Mouse (Mus musculus) v-Abl transformed pro-B cells (cell line): ENCODE measurements at regions not wholly inside any gene's neighbourhood (a gene's known extent, or its start where the extent isn't known, plus 50 kb on each side); places are given as distances from the start of the nearest gene placed in this dataset.

Experiments used
- in situ Hi-C, 2 experiments: fragments of 400-800 bp; cut with MboI; formaldehyde crosslinking; loops; one replicate each; pipeline ENCODE4 v1.15.1; 2025; ENCODE audit not compliant: unreplicated experiment in 2 of 2

DNA sequence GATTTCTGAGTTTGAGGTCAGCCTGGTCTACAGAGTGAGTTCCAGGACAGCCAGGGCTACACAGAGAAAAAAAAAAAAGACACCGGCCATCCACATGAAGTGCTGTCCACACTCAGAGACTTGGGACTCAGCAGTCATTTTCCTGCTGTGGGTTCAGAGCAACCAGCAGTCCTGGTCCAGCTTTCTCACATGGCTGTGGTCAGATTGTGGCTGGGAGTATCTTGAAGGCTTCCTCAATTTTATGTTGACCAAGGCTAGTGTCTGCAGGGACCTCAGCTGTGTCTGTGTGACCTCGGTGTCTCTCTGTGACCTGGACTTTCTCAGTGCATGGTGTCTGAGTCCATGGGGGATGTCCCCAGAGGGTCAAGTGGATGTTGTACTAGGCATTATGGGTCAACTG, 90.7 kb upstream of the Runx3 start:
- in situ Hi-C loops, result no loop called here

DNA sequence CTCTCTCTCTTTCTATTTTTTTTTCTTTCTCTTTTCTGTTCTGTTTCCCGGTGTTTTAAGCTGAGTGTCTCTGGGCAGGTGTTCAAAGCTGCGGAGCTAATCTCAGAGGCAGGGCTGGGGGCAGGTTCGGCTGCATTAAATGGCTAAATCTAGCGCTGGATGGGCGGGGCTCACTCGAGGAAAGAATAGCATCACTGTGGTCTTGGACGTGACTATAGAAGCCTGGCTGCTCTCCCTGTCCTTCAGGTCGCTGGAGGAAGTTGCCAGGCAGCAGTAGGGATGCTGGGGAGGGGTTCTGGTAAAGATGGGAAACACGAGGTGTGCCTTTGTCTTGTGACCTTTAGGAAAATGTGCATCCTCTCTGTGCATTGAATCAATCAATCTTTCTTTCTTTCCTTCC, 88.0 kb upstream of the Runx3 start:
- in situ Hi-C loops, result no loop called here

DNA sequence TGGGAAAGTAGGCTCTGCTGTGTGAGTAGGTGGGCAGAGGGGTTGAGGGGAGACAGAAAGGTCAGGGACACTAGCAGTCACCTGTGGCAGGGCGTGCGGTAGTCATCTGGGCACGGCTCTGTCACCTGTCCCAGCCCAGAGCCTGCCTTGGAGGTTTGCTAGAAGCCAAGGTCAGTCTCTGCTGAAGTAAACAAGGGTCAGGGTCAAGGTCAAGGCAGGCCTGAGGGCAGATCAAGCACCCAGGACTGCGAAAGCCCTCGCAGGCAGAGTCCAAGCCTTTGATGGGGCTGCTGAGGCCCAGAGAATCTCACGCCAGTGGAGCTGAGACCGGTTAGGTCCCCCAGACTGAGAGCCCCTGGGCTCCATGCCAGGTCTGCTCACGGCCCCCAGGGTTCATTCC, 87.2 kb upstream of the Runx3 start:
- in situ Hi-C loops, result no loop called here

DNA sequence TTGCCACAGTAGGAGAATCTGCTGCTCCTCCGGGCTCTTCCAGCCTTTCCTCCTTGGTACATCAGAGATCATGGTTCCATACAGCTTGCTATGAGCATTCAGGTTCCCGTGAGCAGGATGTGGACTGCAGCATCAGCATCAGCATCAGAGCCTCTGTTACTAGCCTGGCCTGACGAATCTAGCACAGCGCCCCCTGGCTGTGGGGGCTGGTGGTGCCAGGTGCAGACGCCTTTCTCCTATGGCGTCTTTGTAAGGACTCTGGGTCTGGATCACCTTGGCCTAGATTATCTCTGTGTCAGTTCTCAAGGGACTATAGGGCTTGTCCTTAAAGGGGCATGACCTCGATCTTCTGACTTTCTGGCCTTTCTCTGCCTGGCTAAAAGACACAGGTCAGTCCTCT, 86.0 kb upstream of the Runx3 start:
- in situ Hi-C loops, result no loop called here

DNA sequence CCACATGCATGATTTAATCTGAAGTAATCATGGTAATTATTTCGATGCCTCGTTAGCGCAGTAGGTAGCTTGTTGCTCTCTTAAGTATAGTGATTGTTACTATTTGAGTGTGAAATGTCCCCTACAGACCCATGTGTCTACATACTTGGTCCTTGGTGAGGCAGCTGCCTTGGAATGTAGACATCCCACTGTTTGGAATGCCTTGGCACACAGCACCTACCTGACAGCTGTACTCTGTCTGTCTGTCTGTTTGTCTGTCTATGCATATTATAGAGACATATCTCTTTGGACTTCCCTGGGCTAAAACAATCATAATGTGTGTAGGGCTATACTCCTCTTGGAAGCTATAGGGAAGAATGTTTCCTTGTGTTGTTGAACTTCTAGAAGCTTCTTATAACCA, 83.7 kb upstream of the Runx3 start:
- in situ Hi-C loops, result no loop called here

DNA sequence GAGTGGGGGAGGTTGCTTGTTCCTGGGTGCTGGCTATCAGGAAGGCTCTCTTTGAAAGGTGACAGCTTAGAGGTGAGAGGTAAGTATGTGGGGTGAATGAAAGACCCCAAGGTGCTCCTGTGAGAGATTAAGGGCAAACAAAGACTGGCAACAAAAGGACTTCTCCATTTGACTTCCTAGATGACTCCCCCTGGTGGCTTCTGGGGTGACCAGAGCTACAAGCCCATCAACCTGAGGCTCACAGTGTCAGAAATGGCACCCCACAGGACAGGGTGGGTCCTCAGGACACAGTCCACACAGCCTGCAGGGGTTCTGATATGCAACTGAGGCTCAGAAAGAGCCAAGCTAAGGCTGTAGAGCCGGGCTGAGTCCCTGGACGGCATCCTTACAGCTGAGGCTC, 81.2 kb upstream of the Runx3 start:
- in situ Hi-C loops, result no loop called here

DNA sequence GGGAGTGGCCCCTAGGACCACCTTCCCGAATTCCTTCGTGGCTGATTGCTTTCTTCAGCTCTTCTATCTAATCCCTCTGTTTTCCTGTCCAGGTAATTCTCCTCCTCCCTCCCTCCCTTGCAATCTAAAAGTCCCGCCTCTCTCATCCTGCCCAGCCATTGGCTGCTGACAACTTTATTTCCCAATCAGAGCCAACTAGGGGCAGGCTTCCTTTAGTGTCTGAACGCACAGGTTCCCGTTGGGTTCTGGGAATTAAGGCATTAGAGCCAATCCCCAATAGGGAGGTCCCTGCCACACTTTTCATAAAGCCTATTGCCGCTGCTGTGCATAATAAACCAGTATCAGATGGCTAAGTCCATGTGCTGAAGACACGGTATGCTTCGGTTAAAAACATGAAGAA, 78.5 kb upstream of the Runx3 start:
- in situ Hi-C loops, result no loop called here

DNA sequence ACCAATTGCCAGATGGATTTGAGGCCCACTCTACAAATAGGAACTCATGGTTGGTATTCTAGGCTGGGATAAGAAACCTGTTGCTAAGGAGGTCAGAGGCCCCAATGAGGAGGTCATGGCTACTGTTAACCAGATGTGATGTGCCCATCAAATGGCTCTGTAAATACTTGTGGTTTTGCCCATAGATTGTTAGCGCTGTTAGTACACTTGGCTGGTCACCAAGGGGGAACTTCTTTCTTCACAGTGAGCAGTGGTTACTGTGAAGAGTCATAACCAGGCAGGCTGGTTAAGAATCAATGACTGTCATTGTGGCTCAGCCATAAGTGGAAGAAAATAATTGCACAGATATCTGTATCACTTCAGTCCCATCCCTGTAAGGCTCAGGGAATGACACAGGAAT, 78.0 kb upstream of the Runx3 start:
- in situ Hi-C loops, result no loop called here

DNA sequence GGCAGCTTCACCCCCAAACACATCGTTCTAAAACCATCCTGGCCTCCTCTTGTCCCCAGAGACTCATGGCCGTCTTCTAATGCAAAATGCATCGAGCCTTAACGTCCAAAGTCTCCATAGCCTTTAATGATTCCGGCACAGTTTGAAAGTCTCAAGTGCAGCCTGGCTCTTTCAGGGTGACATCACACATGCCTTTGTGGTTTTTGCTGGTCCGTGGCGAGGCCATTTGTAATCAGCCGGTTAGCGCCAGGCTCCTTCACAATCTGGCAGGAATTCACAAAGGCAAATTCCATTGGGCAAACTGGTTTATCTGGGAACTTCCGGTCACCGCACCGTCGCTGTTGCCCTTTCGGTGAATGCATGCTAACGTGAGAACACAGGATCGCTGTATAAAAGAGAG, 75.4 kb upstream of the Runx3 start:
- in situ Hi-C loops, result no loop called here

DNA sequence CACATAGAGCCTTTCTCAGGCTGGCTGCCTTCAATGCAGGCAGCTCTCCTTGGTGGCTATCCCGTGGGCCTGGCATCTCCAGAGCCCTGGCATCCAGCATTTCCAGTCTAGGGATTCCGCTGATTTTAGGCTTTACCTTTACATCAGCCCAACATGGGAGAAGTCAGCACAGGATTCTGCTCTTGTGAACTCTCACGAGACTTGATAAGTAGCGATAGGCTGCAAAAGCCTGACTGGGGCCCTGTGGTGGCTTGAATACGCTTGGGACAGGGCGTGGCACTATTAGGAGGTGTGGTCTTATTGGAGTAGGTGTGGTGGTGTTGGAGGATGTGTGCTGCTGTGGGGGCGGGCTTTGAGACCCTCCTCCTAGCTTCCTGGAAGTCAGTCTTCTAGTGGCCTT, 73.8 kb upstream of the Runx3 start:
- in situ Hi-C loops, result no loop called here

DNA sequence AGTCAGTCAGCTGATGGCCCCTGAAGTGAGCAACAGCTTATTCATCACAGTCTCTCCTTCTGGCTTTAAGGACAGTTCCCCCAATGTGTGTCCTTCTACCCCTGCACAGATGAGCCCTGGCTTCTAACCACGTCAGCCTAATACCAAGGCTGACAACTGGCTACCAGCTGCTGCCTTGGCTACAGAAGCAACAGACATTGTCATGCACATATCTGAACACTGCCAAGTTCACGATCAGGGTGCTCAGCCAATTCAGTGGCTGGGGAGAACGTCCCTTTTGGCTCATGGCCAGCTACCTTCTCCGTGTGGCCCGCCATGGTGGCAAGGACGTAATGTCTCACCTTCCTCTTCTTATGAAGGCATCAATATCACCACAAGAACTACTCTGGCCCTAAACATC, 73.2 kb upstream of the Runx3 start:
- in situ Hi-C loops, result no loop called here

DNA sequence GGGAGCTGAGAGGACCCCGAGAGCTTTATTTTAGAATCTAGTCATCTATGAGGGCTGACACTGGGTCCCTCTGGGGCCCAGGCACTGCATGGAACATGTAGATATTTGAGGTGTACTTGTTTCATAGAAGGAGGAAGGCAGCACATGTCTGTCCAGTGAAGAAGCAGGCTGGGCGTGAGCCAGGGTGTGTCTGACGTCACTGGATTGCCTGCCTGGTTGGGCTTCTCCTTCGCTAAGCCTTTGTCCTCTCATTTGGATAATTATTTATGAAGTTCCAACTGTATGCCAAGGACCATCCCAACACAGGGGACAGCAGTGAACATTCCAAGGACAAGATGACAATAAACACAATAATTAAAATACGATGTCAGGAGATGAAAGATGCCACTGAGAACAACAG, 72.7 kb upstream of the Runx3 start:
- in situ Hi-C loops, result no loop called here

DNA sequence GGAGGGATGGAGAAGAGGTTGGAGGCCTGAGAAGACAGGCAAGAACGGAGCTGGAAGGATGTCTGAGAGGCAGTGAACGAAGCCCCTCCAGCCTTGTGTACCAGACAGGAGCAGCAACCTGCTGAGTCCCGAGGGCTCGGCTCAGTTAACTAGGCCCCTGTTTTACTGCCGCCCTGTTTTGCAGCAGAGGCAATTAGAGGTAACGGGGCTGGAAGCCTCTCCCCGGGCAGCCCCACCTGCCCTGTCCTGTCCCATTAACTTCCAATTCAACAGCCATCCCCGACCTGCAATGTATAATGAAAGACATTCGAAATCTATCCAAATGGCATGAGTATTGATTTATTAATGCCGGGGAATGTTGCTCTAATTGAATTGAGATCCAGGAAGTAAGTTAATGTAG, 70.5 kb upstream of the Runx3 start:
- in situ Hi-C loops, result no loop called here

DNA sequence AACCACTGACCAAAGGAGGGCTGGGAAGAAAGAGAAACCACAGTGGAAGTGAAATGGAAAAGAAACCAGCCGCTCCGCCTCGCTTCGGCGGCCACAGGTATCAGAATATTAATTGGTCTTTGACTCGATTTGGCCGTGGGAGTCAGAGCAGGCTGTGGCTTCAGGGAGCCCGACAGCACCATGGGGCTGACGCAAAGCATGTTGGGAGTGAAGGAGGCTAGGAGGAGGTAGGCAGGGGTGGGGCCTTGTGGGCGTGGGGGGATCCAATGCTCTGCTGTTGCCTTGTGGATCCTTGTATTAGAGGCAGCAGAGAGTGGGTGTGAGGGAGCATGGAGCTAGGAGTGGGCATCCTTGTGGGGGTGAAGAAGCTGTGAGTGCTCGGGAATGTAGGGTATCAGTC, 69.0 kb upstream of the Runx3 start:
- in situ Hi-C loops, result no loop called here

DNA sequence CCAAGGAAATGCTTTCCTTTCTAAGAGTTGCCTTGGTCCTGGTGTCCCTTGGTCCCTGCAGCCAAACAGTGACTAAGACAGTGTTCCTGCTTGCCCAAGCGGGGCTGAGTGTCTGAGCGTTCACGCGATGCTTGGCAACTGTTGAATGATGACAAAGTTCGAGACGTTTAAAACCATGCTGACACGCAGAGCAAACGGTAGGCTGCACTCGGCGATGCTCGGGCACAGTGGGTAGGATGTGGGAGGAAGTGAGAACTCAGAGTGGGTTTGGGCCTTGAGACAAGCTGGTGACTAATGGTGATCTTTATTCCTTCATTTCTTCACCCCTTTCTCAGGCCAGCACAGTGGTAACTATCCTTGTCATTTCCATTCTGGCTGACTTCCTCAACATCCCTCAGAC, 66.9 kb upstream of the Runx3 start:
- in situ Hi-C loops, result no loop called here

DNA sequence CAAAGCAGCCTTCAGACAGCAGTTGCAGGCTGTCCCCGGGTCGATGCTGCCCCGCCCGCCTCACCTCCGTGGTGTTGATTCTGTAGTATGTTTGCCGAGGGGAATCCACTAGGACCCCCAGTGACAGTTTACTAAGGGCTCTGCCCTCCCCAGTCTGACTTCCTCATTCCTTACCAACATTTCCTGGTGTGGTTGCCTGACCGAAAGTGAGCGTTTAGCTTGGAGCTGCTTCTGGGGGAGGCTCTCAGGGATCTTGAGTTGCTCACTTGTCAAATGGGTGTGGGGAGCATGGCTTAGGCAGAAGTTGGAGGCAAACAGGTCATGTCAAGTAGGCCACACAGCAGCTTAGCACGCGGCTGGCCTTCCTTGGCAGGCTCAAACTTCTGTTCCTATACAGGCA, 66.1 kb upstream of the Runx3 start:
- in situ Hi-C loops, result no loop called here

DNA sequence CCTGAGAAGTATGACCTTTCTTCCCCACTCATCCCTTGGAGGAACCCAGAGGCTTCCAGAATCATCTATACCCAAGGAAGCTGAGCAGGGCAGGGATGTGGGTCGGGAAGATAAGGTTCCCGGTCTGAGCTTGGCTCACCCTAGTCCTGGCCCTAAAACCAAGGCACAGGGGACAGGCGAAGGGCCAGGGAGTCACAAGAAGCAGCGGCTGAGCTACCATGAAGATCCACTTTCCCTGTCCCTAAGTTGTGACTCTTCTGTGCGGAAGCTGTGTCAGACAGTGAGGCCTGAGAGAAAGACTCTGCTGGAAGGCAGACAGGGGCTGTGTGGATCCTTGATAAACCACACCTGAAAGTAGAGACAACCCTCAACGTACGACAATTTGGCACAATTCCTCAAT, 64.1 kb upstream of the Runx3 start:
- in situ Hi-C loops, result no loop called here

DNA sequence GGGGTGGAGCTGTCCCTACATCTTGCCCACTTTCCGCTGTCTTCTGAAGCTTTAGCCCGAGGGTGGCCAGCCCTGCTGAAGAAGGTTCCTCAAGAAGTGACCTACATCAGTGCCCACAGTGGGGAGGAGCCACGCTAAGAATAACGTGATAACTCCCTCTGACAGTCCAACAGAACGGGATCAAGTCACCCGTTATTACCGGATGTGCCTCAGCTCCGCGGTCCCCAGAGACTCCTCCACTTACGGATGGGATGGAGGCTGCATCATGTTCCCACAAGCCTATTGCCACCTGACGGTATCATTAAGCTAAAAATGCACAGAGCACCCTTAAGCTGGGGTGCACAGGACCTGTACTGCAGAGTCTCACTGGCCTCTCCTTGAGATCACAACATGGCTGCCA, 63.2 kb upstream of the Runx3 start:
- in situ Hi-C loops, result no loop called here

DNA sequence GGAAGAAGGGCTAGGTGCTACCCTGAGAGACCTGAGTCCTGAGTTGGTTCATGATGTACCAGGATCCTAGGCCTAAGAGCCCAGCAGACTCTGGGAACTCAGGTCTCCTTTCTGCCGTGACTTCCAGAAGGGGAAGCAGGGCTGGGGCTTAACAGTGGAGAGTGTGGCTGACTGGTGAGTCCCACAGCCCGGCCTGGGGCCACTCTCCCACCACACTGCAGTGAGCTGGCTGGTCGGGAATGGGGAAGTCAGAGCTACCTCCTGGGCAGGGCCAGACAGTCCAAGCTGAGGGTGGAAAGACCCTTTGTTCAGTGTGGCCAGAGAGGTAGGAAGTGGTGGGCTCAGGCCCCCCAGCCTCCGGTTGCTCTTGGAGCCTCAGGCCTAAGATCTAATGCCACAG, 61.6 kb upstream of the Runx3 start:
- in situ Hi-C loops, result no loop called here

DNA sequence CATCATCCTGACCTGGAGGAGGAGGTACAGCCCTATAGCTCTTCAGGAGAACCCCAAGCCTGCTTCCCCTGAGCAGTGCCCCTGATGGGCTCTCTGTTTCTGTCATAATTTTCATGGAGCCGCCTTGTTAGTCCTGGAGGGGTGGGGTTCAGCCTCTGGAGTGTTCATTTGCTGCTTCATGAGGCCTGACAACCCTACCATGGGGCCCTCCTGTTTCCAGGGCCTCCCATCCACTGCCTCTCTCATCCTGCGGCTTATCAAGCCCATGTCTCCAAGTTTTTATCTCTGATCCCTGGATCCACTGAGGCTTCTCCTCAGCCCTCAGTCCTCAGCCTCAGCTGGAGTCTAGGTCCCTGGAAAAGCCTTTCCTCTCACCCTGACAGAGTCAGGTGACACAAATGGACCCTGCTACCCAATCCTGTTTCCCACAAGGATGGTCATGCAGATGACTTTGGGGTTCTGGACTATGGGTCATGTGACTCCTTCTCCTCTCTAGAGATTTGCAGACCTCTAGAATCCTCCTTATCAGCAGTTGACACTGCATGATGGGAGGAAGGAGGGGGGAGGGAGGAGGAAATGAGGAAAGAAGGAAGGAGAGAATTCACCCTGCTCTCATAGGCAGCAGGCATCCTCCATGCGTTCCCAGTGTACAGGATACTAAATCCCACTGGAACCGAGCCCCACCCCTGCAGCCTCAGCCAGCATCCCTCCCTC, 59.3 kb upstream of the Runx3 start:
- in situ Hi-C loops, result loop anchor here (10.0 kb wide), 1 partner anchor 106 kb away; no protein-coding TSS in a partner anchor

DNA sequence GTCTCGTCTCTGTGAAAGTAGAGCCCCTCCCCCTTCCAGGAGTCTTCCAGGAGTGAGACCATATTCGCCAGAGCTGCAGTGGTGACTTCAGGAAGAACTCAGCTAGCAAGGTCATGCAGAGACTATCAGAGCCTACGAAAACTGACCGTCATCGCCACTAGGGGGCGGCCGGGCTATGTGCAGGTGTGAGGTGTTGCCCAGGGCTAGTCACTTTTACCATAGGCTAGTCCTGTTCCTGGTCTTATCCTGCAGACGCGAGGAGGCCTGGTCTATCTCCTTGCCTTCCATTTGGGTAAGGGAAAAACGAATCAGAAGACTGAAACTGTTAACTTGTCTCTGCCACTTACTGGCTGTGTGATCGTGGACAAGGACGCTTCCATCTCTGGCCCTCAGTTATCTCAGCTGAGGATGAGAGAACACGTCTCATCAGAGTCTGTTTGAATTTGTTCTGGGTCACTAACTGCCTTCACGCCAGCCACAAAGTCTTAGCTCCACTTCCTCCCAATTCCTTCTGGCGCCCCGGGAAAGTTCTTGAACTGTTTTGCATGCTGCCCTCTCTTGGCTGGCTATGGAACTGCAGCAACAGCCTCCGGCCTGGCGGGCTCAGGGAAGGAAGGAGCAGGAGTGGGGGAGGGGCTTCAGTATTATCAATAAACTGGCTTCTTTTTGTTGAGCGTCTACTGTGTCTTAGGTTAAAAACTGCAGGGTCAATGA, 53.5 kb upstream of the Runx3 start:
- in situ Hi-C loops, result loop anchor here (5.0 to 10.0 kb wide), 5 partner anchors 80 to 250 kb away; no protein-coding TSS in a partner anchor

DNA sequence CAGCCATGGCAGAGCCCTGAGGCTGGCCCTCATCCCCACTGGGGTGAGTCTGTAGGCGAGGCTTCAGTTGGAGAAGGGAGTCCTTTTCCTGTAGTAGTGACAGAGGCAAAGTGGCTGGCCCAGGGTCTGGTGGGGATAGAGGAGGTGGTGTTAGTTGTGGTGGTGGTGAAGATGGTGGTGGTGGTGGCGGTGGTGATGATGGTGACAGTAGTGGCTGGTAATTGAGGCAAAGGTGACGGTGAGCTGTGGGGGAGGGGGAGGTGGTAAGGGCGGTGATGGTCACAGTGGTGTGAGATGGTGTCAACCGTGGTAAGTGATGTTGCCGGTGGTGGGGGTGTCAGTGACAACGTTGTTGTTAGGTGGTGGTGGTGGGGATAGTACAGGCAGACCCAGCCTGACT, 52.6 kb upstream of the Runx3 start:
- in situ Hi-C loops, result loop anchor here (5.0 to 10.0 kb wide), 5 partner anchors 79 to 249 kb away; no protein-coding TSS in a partner anchor
